Mouse (Mus musculus) liver, embryonic 16.5 days (tissue): ENCODE results near the gene Prl8a1. TPM values are rescaled to one million over a fixed set of nuclear protein-coding genes. Genes with fewer than 3 reads are reported as not detected.

Source experiments
- ATAC-seq: fragments of 200-750 bp; cut with Nextera tagmentation; 2 replicates; pipeline ENCODE4 v1.8.0; 2017; ENCODE audit warnings: low read depth, mild to moderate bottlenecking, moderate number of reproducible peaks, moderate library complexity
- H3K27ac ChIP-seq: fragments of 300-500 bp; sonication (generic); 2 replicates; pipeline ENCODE4 v1.5.1; 2014; ENCODE audit warnings: mild to moderate bottlenecking, low read length
- H3K27me3 ChIP-seq: fragments of 300-500 bp; sonication (generic); 2 replicates; pipeline ENCODE4 v1.6.1; 2014; ENCODE audit warnings: low read depth, low read length, mixed read lengths; ENCODE audit not compliant: control insufficient read depth, insufficient read depth
- H3K36me3 ChIP-seq: fragments of 300-500 bp; sonication (generic); 2 replicates; pipeline ENCODE4 v1.6.1; 2014; ENCODE audit warnings: mild to moderate bottlenecking; ENCODE audit not compliant: control insufficient read depth, insufficient read depth
- H3K4me1 ChIP-seq: fragments of 300-500 bp; sonication (generic); 2 replicates; pipeline ENCODE4 v1.6.1; 2014; ENCODE audit warnings: low read depth, low read length, mixed read lengths; ENCODE audit not compliant: control insufficient read depth
- H3K4me2 ChIP-seq: fragments of 300-500 bp; sonication (generic); 2 replicates; pipeline ENCODE4 v1.6.1; 2014; ENCODE audit warnings: low read depth, low read length, mixed read lengths
- H3K4me3 ChIP-seq: fragments of 300-500 bp; sonication (generic); 2 replicates; pipeline ENCODE4 v1.5.1; 2014; ENCODE audit warnings: low read depth, mild to moderate bottlenecking, low read length
- H3K9ac ChIP-seq: fragments of 300-500 bp; sonication (generic); 2 replicates; pipeline ENCODE4 v1.6.1; 2014; ENCODE audit warnings: low read depth, low read length
- H3K9me3 ChIP-seq: fragments of 300-500 bp; sonication (generic); replicated peaks from 2 replicates; pipeline ENCODE4 v1.6.1; 2016; ENCODE audit warnings: low read length; ENCODE audit not compliant: control insufficient read depth
- WGBS: fragments of 180-500 bp; shearing (Covaris S2); extraction: QIAGEN DNeasy Blood & Tissue Kit; methylation state at CpG from one replicate; pipeline ENCODE4 v1.1.7; 2014; ENCODE audit not compliant: insufficient replicate concordance; 5-methylcytosine and 5-hydroxymethylcytosine counted together
- polyA plus RNA-seq: library from polyadenylated mRNA; unstranded; fragments of >200 nt; fragmentation: Nextera tagmentation; extraction: Ambion mirVana; gene quantifications from 2 replicates; pipeline ENCODE4 v1.2.1, GENCODE M21; 2015

Gene Prl8a1
- not detected in 2 replicates for polyA plus RNA-seq

GRCm38 (mm10) chr13:27582071-27582470 lies at the start of gene Prl8a1:
Gene Prl8a1 (minus strand): TSS chr13:27582171.
- no peak for ATAC-seq
- WGBS = 47% methylated on average over 2 of the region's 2 CpGs
- Histone ChIP-seq H3K27me3 (no peaks in the 10 kb centered on the region), H3K4me2 (no peak within 1 kb of the TSS), H3K27ac (no peak within 1 kb of the TSS), H3K36me3 (no peaks in the 10 kb centered on the region), H3K4me3 (no peak within 1 kb of the TSS), H3K4me1 (no peaks in the 10 kb centered on the region), H3K9me3 (no peaks in the 10 kb centered on the region; the same call in 1 of the 2 replicates), H3K9ac (no peak within 1 kb of the TSS)

- Histone ChIP-seq H3K27me3 (no peaks in the 10 kb centered on the region), H3K27ac (no peak within 1 kb of the TSS), H3K9me3 (no peaks in the 10 kb centered on the region), H3K4me3 (no peak within 1 kb of the TSS), H3K9ac (no peak within 1 kb of the TSS), H3K4me1 (no peaks in the 10 kb centered on the region), H3K4me2 (no peak within 1 kb of the TSS), H3K36me3 (no peaks in the 10 kb centered on the region)
- no peak for ATAC-seq
- 39% methylated on average over 4 of the region's 4 CpGs for WGBS
Measured at GRCm38 (mm10) chr13:27610482-27610881, 28.5 kb upstream of the Prl8a1 start, which contains the start of gene Prl7b1. Gene Prl7b1 (minus strand): TSS chr13:27610582.

GRCm38 (mm10) chr13:27564506-27564905 lies 17.5 kb downstream of the Prl8a1 start, which contains the start of gene Prl8a9:
Gene Prl8a9 (minus strand): TSS chr13:27564606.
- H3K4me3 ChIP-seq = no peak within 1 kb of the TSS
- 53% methylated on average over 2 of the region's 2 CpGs for WGBS
- H3K36me3 ChIP-seq = no peaks in the 10 kb centered on the region
- no peak within 1 kb of the TSS for H3K27ac ChIP-seq
- H3K4me1 ChIP-seq = no peaks in the 10 kb centered on the region
- no peaks in the 10 kb centered on the region for H3K9me3 ChIP-seq
- no peaks in the 10 kb centered on the region for H3K27me3 ChIP-seq
- no peak for ATAC-seq
- H3K9ac ChIP-seq = no peak within 1 kb of the TSS
- H3K4me2 ChIP-seq = no peak within 1 kb of the TSS

GRCm38 (mm10) chr13:27553336-27553735 lies 28.6 kb downstream of the Prl8a1 start:
- H3K9me3 ChIP-seq = no peaks in the 10 kb centered on the region
- no peak overlapping the region for H3K4me2 ChIP-seq
- H3K27ac ChIP-seq = no peak overlapping the region
- ATAC-seq = no peak
- H3K27me3 ChIP-seq = no peaks in the 10 kb centered on the region
- no peaks in the 10 kb centered on the region for H3K36me3 ChIP-seq
- no peaks in the 10 kb centered on the region for H3K4me1 ChIP-seq
- no peak overlapping the region for H3K9ac ChIP-seq
- H3K4me3 ChIP-seq = no peak overlapping the region

Other genes starting within 250 kb of the Prl8a1 start
- gene Prl8a2, start 236.5 kb downstream of the Prl8a1 start, polyA plus RNA-seq = not detected in 2 replicates
- gene Prl2b1, start 191.3 kb downstream of the Prl8a1 start, polyA plus RNA-seq = not detected in 2 replicates
- gene Prl8a6, start 143.5 kb downstream of the Prl8a1 start, polyA plus RNA-seq = not detected in 2 replicates
- not detected in 2 replicates for gene Prl8a8, start 69.0 kb downstream of the Prl8a1 start, polyA plus RNA-seq
- not detected in 2 replicates for gene Prl8a9, start 17.6 kb downstream of the Prl8a1 start, polyA plus RNA-seq
- gene Prl7b1, start 28.4 kb upstream of the Prl8a1 start, polyA plus RNA-seq = not detected in 2 replicates
- not detected in 2 replicates for gene Prl7a1, start 60.3 kb upstream of the Prl8a1 start, polyA plus RNA-seq
- gene Prl7a2, start 85.9 kb upstream of the Prl8a1 start, polyA plus RNA-seq = not detected in 2 replicates
- not detected in 2 replicates for gene Prl7d1, start 134.6 kb upstream of the Prl8a1 start, polyA plus RNA-seq
- gene Prl7c1, start 198.6 kb upstream of the Prl8a1 start, polyA plus RNA-seq = not detected in 2 replicates
- not detected in 2 replicates for gene Prl2a1, start 219.5 kb upstream of the Prl8a1 start, polyA plus RNA-seq